In the genomic region with DNA sequence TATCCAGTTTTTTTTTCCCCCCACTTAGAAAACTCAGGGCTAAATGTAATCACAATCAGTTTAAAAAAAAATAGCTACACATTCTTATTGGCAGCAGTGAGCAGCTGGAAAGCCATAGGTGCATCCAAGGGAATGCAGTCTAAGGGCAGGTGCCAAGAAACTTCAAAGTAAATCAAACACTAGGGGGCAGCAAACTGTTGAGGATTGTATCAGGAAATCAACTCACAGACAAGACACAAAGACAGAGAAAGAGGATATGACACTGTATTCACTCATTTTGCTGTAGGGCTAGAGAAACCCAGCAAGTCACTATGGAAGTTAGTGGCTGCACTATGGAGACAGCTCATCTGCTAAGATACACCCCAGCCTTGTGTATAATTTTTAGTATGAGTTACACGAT, we compare ENCODE assay signal across 9 mouse cellular contexts. TPM values are rescaled to one million over a fixed set of nuclear protein-coding genes. Genes with fewer than 3 reads are reported as not detected.
DNase-seq lines count a peak whose midpoint lies in the region; ATAC-seq lines count a peak whose summit lies in the region.
"Had no signal": no experiment of that assay in that cellular context is flagged by ENCODE, and none has a peak within 500 bp of the region (broad histone marks: within the 10 kb centered on the region; RNA-seq: fewer than 3 reads in every experiment).

No protein-coding gene starts in this region.

- no peaks in the 10 kb centered on the region for H3K9me3 ChIP-seq in limb, embryonic 11.5 days (ENCODE audit: control insufficient read depth, low read length)
- H3K9me3 ChIP-seq: megakaryocyte, embryonic 14.5 days had no signal

- H3K4me3 ChIP-seq in limb, embryonic 11.5 days (ENCODE audit: low read depth, low read length) = no peak overlapping the region
- H3K4me3 ChIP-seq: megakaryocyte, embryonic 14.5 days had no signal

- ATAC-seq in frontal cortex, adult (ENCODE audit: low TSS enrichment) = peak; percentile 16
- ATAC-seq in limb, embryonic 11.5 days (ENCODE audit: insufficient number of reproducible peaks, low FRiP score, low TSS enrichment, low read depth) = no peak

- no peak overlapping the region for H3K4me2 ChIP-seq in limb, embryonic 11.5 days (ENCODE audit: low read depth, severe bottlenecking)

- 77% methylated on average over 1 of the region's 1 CpGs for WGBS in limb, embryonic 11.5 days

- no peak overlapping the region for H3K9ac ChIP-seq in limb, embryonic 11.5 days (ENCODE audit: low read length)

- no peaks in the 10 kb centered on the region for H3K36me3 ChIP-seq in limb, embryonic 11.5 days (ENCODE audit: control insufficient read depth, insufficient read depth, low read length)

- peaks cover 5% of the 10 kb centered on the region; the same call in 1 of the 2 replicates for H3K4me1 ChIP-seq in limb, embryonic 11.5 days (ENCODE audit: control insufficient read depth, insufficient read depth, low read length)

- no peaks in the 10 kb centered on the region for H3K27me3 ChIP-seq in limb, embryonic 11.5 days (ENCODE audit: control insufficient read depth, insufficient read depth, low read length)
- H3K27me3 ChIP-seq: megakaryocyte, embryonic 14.5 days had no signal

- H3K27ac ChIP-seq in limb, embryonic 11.5 days (replicated peaks; ENCODE audit: low read depth, low read length) = no peak overlapping the region

- DNase-seq in urinary bladder, postnatal 14 days (ENCODE audit: low spot score) = peak; percentile 71
- no peak for DNase-seq in urinary bladder, adult 2 months (ENCODE audit: low spot score)
- DNase-seq in brain, embryonic 18.5 days (ENCODE audit: low read depth, low spot score) = peak; percentile 54
- DNase-seq in induced T-regulatory cell, adult 2 months (ENCODE audit: low read depth) = peak; percentile 92
- peak; percentile 39 for DNase-seq in limb, embryonic 11.5 days (ENCODE audit: low spot score)
- DNase-seq in neural tube, embryonic 10.5 days (ENCODE audit: extremely low spot score, low spot score) = peak; percentile 24
- DNase-seq in thymus, postnatal 14 days = peak; percentile 80

RNA-seq across cellular contexts. Expression of gene Slc39a10, which starts 42.9 kb away (rescaled TPM):
- polyA plus RNA-seq in urinary bladder, adult 2 months (2012; rRNA removed) = 16.0 and 17.1 TPM in 2 replicates
- 68.5 and 73.7 TPM in 2 replicates for polyA plus RNA-seq in limb, embryonic 11.5 days (2014; fragmentation: Nextera tagmentation; extraction: Ambion mirVana)
